Mouse (Mus musculus): ENCODE measurements around the gene Olfr459. TPM values are rescaled to one million over a fixed set of nuclear protein-coding genes. Genes with fewer than 3 reads are reported as not detected.

The Olfr459 gene
- not detected in 2 replicates for polyA plus RNA-seq (2014; fragmentation: Nextera tagmentation; extraction: Ambion mirVana)

- WGBS: 82% methylated on average over 7 of the region's 7 CpGs
- H3K4me2 ChIP-seq (replicated peaks; ENCODE audit: low read depth, low read length): no peak within 1 kb of the TSS
- no peak within 1 kb of the TSS for H3K27ac ChIP-seq (ENCODE audit: low read depth, low read length)
- no peaks in the 10 kb centered on the region for H3K36me3 ChIP-seq (ENCODE audit: control insufficient read depth, insufficient read depth, low read length)
- no peaks in the 10 kb centered on the region for H3K4me1 ChIP-seq (ENCODE audit: control insufficient read depth, insufficient read depth, low read length)
- no peaks in the 10 kb centered on the region for H3K9me3 ChIP-seq (ENCODE audit: control insufficient read depth, low read length)
- no peak within 1 kb of the TSS for H3K9ac ChIP-seq (ENCODE audit: low read depth, low read length)
- no peak for ATAC-seq (ENCODE audit: low FRiP score, low TSS enrichment)
- no peak within 1 kb of the TSS for H3K4me3 ChIP-seq (ENCODE audit: low read length)
- H3K27me3 ChIP-seq (ENCODE audit: control insufficient read depth, insufficient read depth, low read length): no peaks in the 10 kb centered on the region
Observed at GRCm38 (mm10) chr6:41775077-41775476, at the start of gene Olfr459. TSS of gene Olfr459 (minus strand) at chr6:41775177.

GRCm38 (mm10) chr6:41824086-41824485 lies 49.1 kb upstream of the Olfr459 start:
- ATAC-seq (ENCODE audit: low FRiP score, low TSS enrichment): no peak
- Histone ChIP-seq H3K27ac (ENCODE audit: low read depth, low read length) (no peak overlapping the region), H3K9ac (ENCODE audit: low read depth, low read length) (no peak overlapping the region), H3K9me3 (ENCODE audit: control insufficient read depth, low read length) (no peaks in the 10 kb centered on the region), H3K4me3 (ENCODE audit: low read length) (no peak overlapping the region), H3K4me1 (ENCODE audit: control insufficient read depth, insufficient read depth, low read length) (no peaks in the 10 kb centered on the region), H3K36me3 (ENCODE audit: control insufficient read depth, insufficient read depth, low read length) (no peaks in the 10 kb centered on the region), H3K27me3 (ENCODE audit: control insufficient read depth, insufficient read depth, low read length) (no peaks in the 10 kb centered on the region), H3K4me2 (replicated peaks; ENCODE audit: low read depth, low read length) (no peak overlapping the region)

GRCm38 (mm10) chr6:41786700-41787099 lies 11.7 kb upstream of the Olfr459 start:
- Histone ChIP-seq H3K27ac (ENCODE audit: low read depth, low read length) (no peak overlapping the region), H3K4me1 (ENCODE audit: control insufficient read depth, insufficient read depth, low read length) (no peaks in the 10 kb centered on the region), H3K4me3 (ENCODE audit: low read length) (no peak overlapping the region), H3K36me3 (ENCODE audit: control insufficient read depth, insufficient read depth, low read length) (no peaks in the 10 kb centered on the region), H3K9me3 (ENCODE audit: control insufficient read depth, low read length) (no peaks in the 10 kb centered on the region), H3K27me3 (ENCODE audit: control insufficient read depth, insufficient read depth, low read length) (no peaks in the 10 kb centered on the region), H3K9ac (ENCODE audit: low read depth, low read length) (no peak overlapping the region), H3K4me2 (replicated peaks; ENCODE audit: low read depth, low read length) (no peak overlapping the region)
- WGBS: 91% methylated on average over 2 of the region's 2 CpGs
- no peak for ATAC-seq (ENCODE audit: low FRiP score, low TSS enrichment)

- no peak for ATAC-seq (ENCODE audit: low FRiP score, low TSS enrichment)
- H3K27ac ChIP-seq (ENCODE audit: low read depth, low read length): no peak overlapping the region
- no peak overlapping the region for H3K9ac ChIP-seq (ENCODE audit: low read depth, low read length)
- H3K36me3 ChIP-seq (ENCODE audit: control insufficient read depth, insufficient read depth, low read length): no peaks in the 10 kb centered on the region
- H3K9me3 ChIP-seq (ENCODE audit: control insufficient read depth, low read length): no peaks in the 10 kb centered on the region
- H3K27me3 ChIP-seq (ENCODE audit: control insufficient read depth, insufficient read depth, low read length): no peaks in the 10 kb centered on the region
- no peak overlapping the region for H3K4me2 ChIP-seq (replicated peaks; ENCODE audit: low read depth, low read length)
- H3K4me1 ChIP-seq (ENCODE audit: control insufficient read depth, insufficient read depth, low read length): no peaks in the 10 kb centered on the region
- 73% methylated on average over 6 of the region's 6 CpGs for WGBS
- H3K4me3 ChIP-seq (ENCODE audit: low read length): no peak overlapping the region
Observed at GRCm38 (mm10) chr6:41775721-41776120, 744 bp upstream of the Olfr459 start.

- Histone ChIP-seq H3K9ac (ENCODE audit: low read depth, low read length) (no peak overlapping the region), H3K4me3 (ENCODE audit: low read length) (no peak overlapping the region), H3K36me3 (ENCODE audit: control insufficient read depth, insufficient read depth, low read length) (no peaks in the 10 kb centered on the region), H3K4me2 (replicated peaks; ENCODE audit: low read depth, low read length) (no peak overlapping the region), H3K4me1 (ENCODE audit: control insufficient read depth, insufficient read depth, low read length) (no peaks in the 10 kb centered on the region), H3K9me3 (ENCODE audit: control insufficient read depth, low read length) (no peaks in the 10 kb centered on the region), H3K27me3 (ENCODE audit: control insufficient read depth, insufficient read depth, low read length) (no peaks in the 10 kb centered on the region), H3K27ac (ENCODE audit: low read depth, low read length) (no peak overlapping the region)
- 88% methylated on average over 1 of the region's 1 CpGs for WGBS
- ATAC-seq (ENCODE audit: low FRiP score, low TSS enrichment): no peak
Observed at GRCm38 (mm10) chr6:41769872-41770271, 5.1 kb downstream of the Olfr459 start.

- no peak for ATAC-seq (ENCODE audit: low FRiP score, low TSS enrichment)
Observed at GRCm38 (mm10) chr6:41764306-41764705, 10.7 kb downstream of the Olfr459 start.

GRCm38 (mm10) chr6:41762370-41762757 lies 12.6 kb downstream of the Olfr459 start:
- Histone ChIP-seq H3K9ac (ENCODE audit: low read depth, low read length) (no peak overlapping the region), H3K4me1 (ENCODE audit: control insufficient read depth, insufficient read depth, low read length) (no peaks in the 10 kb centered on the region), H3K9me3 (ENCODE audit: control insufficient read depth, low read length) (no peaks in the 10 kb centered on the region), H3K4me2 (replicated peaks; ENCODE audit: low read depth, low read length) (no peak overlapping the region), H3K36me3 (ENCODE audit: control insufficient read depth, insufficient read depth, low read length) (no peaks in the 10 kb centered on the region), H3K4me3 (ENCODE audit: low read length) (no peak overlapping the region), H3K27ac (ENCODE audit: low read depth, low read length) (no peak overlapping the region), H3K27me3 (ENCODE audit: control insufficient read depth, insufficient read depth, low read length) (no peaks in the 10 kb centered on the region)
- ATAC-seq (ENCODE audit: low FRiP score, low TSS enrichment): no peak
- WGBS: 91% methylated on average over 1 of the region's 1 CpGs

More at GRCm38 (mm10) chr6:41764306-41764705, 10.7 kb downstream of the Olfr459 start:
- H3K4me1 ChIP-seq (ENCODE audit: control insufficient read depth, insufficient read depth, low read length): no peaks in the 10 kb centered on the region
- H3K4me3 ChIP-seq (ENCODE audit: low read length): no peak overlapping the region
- H3K36me3 ChIP-seq (ENCODE audit: control insufficient read depth, insufficient read depth, low read length): no peaks in the 10 kb centered on the region
- H3K4me2 ChIP-seq (replicated peaks; ENCODE audit: low read depth, low read length): no peak overlapping the region
- H3K9ac ChIP-seq (ENCODE audit: low read depth, low read length): no peak overlapping the region
- H3K27ac ChIP-seq (ENCODE audit: low read depth, low read length): no peak overlapping the region
- H3K9me3 ChIP-seq (ENCODE audit: control insufficient read depth, low read length): no peaks in the 10 kb centered on the region
- no peaks in the 10 kb centered on the region for H3K27me3 ChIP-seq (ENCODE audit: control insufficient read depth, insufficient read depth, low read length)
- WGBS: 79% methylated on average over 5 of the region's 5 CpGs

- peak; percentile 90 for ATAC-seq (ENCODE audit: low FRiP score, low TSS enrichment)
- Histone ChIP-seq H3K4me1 (ENCODE audit: control insufficient read depth, insufficient read depth, low read length) (no peaks in the 10 kb centered on the region), H3K4me3 (ENCODE audit: low read length) (no peak overlapping the region), H3K9ac (ENCODE audit: low read depth, low read length) (no peak overlapping the region), H3K36me3 (ENCODE audit: control insufficient read depth, insufficient read depth, low read length) (no peaks in the 10 kb centered on the region), H3K4me2 (replicated peaks; ENCODE audit: low read depth, low read length) (no peak overlapping the region), H3K9me3 (ENCODE audit: control insufficient read depth, low read length) (no peaks in the 10 kb centered on the region), H3K27me3 (ENCODE audit: control insufficient read depth, insufficient read depth, low read length) (no peaks in the 10 kb centered on the region), H3K27ac (ENCODE audit: low read depth, low read length) (no peak overlapping the region)
- WGBS: 3% methylated on average over 1 of the region's 1 CpGs
Observed at GRCm38 (mm10) chr6:41761702-41762369, 13.1 kb downstream of the Olfr459 start.

GRCm38 (mm10) chr6:41759618-41760017 lies 15.4 kb downstream of the Olfr459 start:
- no peaks in the 10 kb centered on the region for H3K4me1 ChIP-seq (ENCODE audit: control insufficient read depth, insufficient read depth, low read length)
- H3K27ac ChIP-seq (ENCODE audit: low read depth, low read length): no peak overlapping the region
- no peaks in the 10 kb centered on the region for H3K36me3 ChIP-seq (ENCODE audit: control insufficient read depth, insufficient read depth, low read length)
- H3K27me3 ChIP-seq (ENCODE audit: control insufficient read depth, insufficient read depth, low read length): no peaks in the 10 kb centered on the region
- H3K4me3 ChIP-seq (ENCODE audit: low read length): no peak overlapping the region
- no peak overlapping the region for H3K4me2 ChIP-seq (replicated peaks; ENCODE audit: low read depth, low read length)
- H3K9ac ChIP-seq (ENCODE audit: low read depth, low read length): no peak overlapping the region
- no peaks in the 10 kb centered on the region for H3K9me3 ChIP-seq (ENCODE audit: control insufficient read depth, low read length)
- no peak for ATAC-seq (ENCODE audit: low FRiP score, low TSS enrichment)
- 89% methylated on average over 2 of the region's 2 CpGs for WGBS
